Mouse (Mus musculus) midbrain, embryonic 14.5 days (tissue): ENCODE measurements at regions not wholly inside any gene's neighbourhood (a gene's known extent, or its start where the extent isn't known, plus 50 kb on each side); places are given as distances from the start of the nearest gene placed in this dataset.

Experiments used
- ATAC-seq: fragments of 200-750 bp; cut with Nextera tagmentation; 2 replicates; pipeline ENCODE4 v1.8.0; 2017; ENCODE audit warnings: moderate number of reproducible peaks, moderate library complexity; ENCODE audit not compliant: low FRiP score, low TSS enrichment
- DNase-seq: peaks from one replicate; pipeline ENCODE4 v3.0.0-alpha.2; 2015
- H3K27ac ChIP-seq: fragments of 300-500 bp; sonication (generic); replicated peaks from 2 replicates; pipeline ENCODE4 v1.5.1; 2014; ENCODE audit warnings: mild to moderate bottlenecking, low read depth, low read length, moderate library complexity
- H3K27me3 ChIP-seq: fragments of 300-500 bp; sonication (generic); 2 replicates; pipeline ENCODE4 v1.6.1; 2014; ENCODE audit warnings: low read length, control low read depth, mixed read lengths; ENCODE audit not compliant: control insufficient read depth, insufficient read depth
- H3K36me3 ChIP-seq: fragments of 300-500 bp; sonication (generic); 2 replicates; pipeline ENCODE4 v1.6.1; 2014; ENCODE audit warnings: low read length, control low read depth; ENCODE audit not compliant: control insufficient read depth, insufficient read depth
- H3K4me1 ChIP-seq: fragments of 300-500 bp; sonication (generic); 2 replicates; pipeline ENCODE4 v1.6.1; 2014; ENCODE audit warnings: mild to moderate bottlenecking, antibody characterized with exemption, low read length, control low read depth; ENCODE audit not compliant: control insufficient read depth, insufficient read depth
- H3K4me2 ChIP-seq: fragments of 300-500 bp; sonication (generic); 2 replicates; pipeline ENCODE4 v1.6.1; 2014; ENCODE audit warnings: mild to moderate bottlenecking, low read length, moderate library complexity
- H3K4me3 ChIP-seq: fragments of 300-500 bp; sonication (generic); replicated peaks from 2 replicates; pipeline ENCODE4 v1.5.1; 2014; ENCODE audit warnings: low read depth, low read length
- H3K9ac ChIP-seq: fragments of 300-500 bp; sonication (generic); replicated peaks from 2 replicates; pipeline ENCODE4 v1.6.1; 2014; ENCODE audit warnings: mild to moderate bottlenecking, low read length, moderate library complexity
- H3K9me3 ChIP-seq: fragments of 300-500 bp; sonication (generic); 2 replicates; pipeline ENCODE4 v1.6.1; 2016; ENCODE audit warnings: low read length, control low read depth, mixed read lengths; ENCODE audit not compliant: control insufficient read depth
- WGBS: fragments of 180-500 bp; shearing (Covaris S2); extraction: QIAGEN DNeasy Blood & Tissue Kit; methylation state at CpG from one replicate; pipeline ENCODE4 v1.1.7; 2014; 5-methylcytosine and 5-hydroxymethylcytosine counted together

- DNase-seq (no peak), ATAC-seq (no peak)
- Histone ChIP-seq H3K4me2 (no peak overlapping the region), H3K36me3 (no peaks in the 10 kb centered on the region), H3K27me3 (no peaks in the 10 kb centered on the region), H3K4me1 (no peaks in the 10 kb centered on the region), H3K9me3 (no peaks in the 10 kb centered on the region), H3K4me3 (no peak overlapping the region), H3K9ac (no peak overlapping the region), H3K27ac (no peak overlapping the region)
- WGBS: 94% methylated on average over 4 of the region's 4 CpGs
These were observed 663.8 kb upstream of the Adarb2 start for GRCm38 (mm10) chr13:7538856-7539255.

GRCm38 (mm10) chr13:7584022-7584421 lies 618.6 kb upstream of the Adarb2 start:
- Histone ChIP-seq H3K4me1 (no peaks in the 10 kb centered on the region), H3K9ac (no peak overlapping the region), H3K27me3 (no peaks in the 10 kb centered on the region), H3K27ac (no peak overlapping the region), H3K9me3 (no peaks in the 10 kb centered on the region), H3K36me3 (no peaks in the 10 kb centered on the region), H3K4me2 (no peak overlapping the region), H3K4me3 (no peak overlapping the region)
- DNase-seq: peak; percentile 15
- no peak; the same call in 1 of the 2 replicates for ATAC-seq
- 77% methylated on average over 3 of the region's 3 CpGs for WGBS
